Comparison of ENCODE assay signal across 17 mouse cellular contexts in the genomic region with DNA sequence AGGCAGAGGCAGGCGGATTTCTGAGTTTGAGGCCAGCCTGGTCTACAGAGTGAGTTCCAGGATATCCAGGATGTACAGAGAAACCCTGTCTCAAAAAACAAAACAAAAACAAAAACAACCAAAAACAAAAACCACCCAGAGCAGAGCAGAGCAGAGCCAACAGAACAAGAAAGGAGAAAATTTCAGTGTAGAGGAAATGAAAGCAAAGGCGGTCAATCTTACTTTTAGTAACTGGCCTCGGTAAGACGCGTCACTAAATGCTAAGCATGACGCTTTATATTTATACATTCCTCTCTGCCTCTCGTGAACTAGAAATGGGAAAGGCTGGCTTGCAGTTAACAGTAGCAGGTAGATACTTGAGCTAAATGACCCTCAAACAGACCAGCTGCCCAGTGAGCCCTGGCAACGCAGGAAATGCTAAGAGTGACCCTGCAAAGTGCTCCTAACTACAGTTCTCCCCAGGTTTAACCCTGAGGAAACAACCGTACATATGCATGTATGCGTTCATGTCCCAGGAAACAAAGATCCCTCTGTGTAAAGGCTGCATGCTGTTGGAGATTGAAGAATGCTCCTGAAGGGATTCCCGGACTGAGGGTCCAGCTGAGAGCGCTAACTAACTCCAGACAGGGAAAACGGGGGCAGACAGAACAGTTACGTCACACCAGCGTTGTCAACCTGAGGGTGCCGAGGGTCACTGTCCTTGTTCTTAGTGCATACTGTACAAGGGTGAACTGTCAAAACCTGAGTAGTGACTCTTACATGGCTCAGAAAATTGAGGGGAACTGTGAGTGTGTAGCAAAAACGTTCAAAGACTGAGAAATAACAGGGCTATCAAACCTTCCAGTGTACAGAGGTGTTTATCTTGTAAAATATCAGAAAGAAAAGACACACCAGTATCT. TPM values are rescaled to one million over a fixed set of nuclear protein-coding genes. Genes with fewer than 3 reads are reported as not detected.
A peak's percentile ranks its signal among the peaks of the same experiment; 100 is the strongest.
DNase-seq lines count a peak whose midpoint lies in the region; ATAC-seq and TF ChIP-seq lines count a peak whose summit lies in the region.
"Had no signal": no experiment of that assay in that cellular context is flagged by ENCODE, and none has a peak within 500 bp of the region (broad histone marks: within the 10 kb centered on the region; RNA-seq: fewer than 3 reads in every experiment).

No protein-coding gene starts in this region.

- H3K4me3 ChIP-seq in kidney, embryonic 14.5 days (ENCODE audit: low read length), result no peak overlapping the region
- no peak overlapping the region for H3K4me3 ChIP-seq in kidney, adult 2 months (ENCODE audit: insufficient read depth, low read depth, low read length)
- H3K4me3 ChIP-seq in neural tube, embryonic 14.5 days (ENCODE audit: low read depth, low read length), result no peak overlapping the region
- H3K4me3 ChIP-seq in neural tube, embryonic 15.5 days (replicated peaks), result no peak overlapping the region
- no peak overlapping the region for H3K4me3 ChIP-seq in limb, embryonic 12.5 days (replicated peaks)
- H3K4me3 ChIP-seq: forebrain, embryonic 10.5 days; heart, adult 2 months; midbrain, embryonic 13.5 days had no signal

- TF ChIP-seq CTCF in kidney, adult 2 months (conservative IDR thresholded peaks at IDR 0.05; ENCODE audit: insufficient read depth, insufficient read length, low read depth, low read length), result no peak

- no peak for TF ChIP-seq POLR2A in kidney, adult 2 months (IDR thresholded peaks at IDR 0.05; ENCODE audit: low read depth, low read length)

- no peaks in the 10 kb centered on the region for H3K9me3 ChIP-seq in kidney, embryonic 14.5 days (ENCODE audit: control insufficient read depth, low read length)
- H3K9me3 ChIP-seq in neural tube, embryonic 14.5 days (ENCODE audit: control insufficient read depth, low read length), result no peaks in the 10 kb centered on the region
- no peaks in the 10 kb centered on the region for H3K9me3 ChIP-seq in neural tube, embryonic 15.5 days (replicated peaks)
- H3K9me3 ChIP-seq in limb, embryonic 12.5 days, result no peaks in the 10 kb centered on the region
- H3K9me3 ChIP-seq: forebrain, embryonic 10.5 days; midbrain, embryonic 13.5 days had no signal

- H3K4me2 ChIP-seq in kidney, embryonic 14.5 days (replicated peaks; ENCODE audit: low read depth, low read length), result no peak overlapping the region
- H3K4me2 ChIP-seq in neural tube, embryonic 14.5 days (ENCODE audit: low read depth, low read length), result no peak overlapping the region
- H3K4me2 ChIP-seq in neural tube, embryonic 15.5 days, result no peak overlapping the region
- no peak overlapping the region for H3K4me2 ChIP-seq in limb, embryonic 12.5 days
- H3K4me2 ChIP-seq: lung, embryonic 14.5 days; midbrain, embryonic 13.5 days had no signal

- peak overlapping the region; percentile 25; the same call in 1 of the 2 replicates for H3K27ac ChIP-seq in kidney, embryonic 14.5 days (ENCODE audit: low read depth, low read length)
- H3K27ac ChIP-seq in kidney, adult 2 months (ENCODE audit: insufficient read depth, low read depth, low read length), result no peak overlapping the region
- no peak overlapping the region for H3K27ac ChIP-seq in neural tube, embryonic 14.5 days (ENCODE audit: low read depth, low read length)
- no peak overlapping the region for H3K27ac ChIP-seq in neural tube, embryonic 15.5 days (replicated peaks)
- 0 out of 2 replicates have a peak overlapping the region, but pooled peaks have one; percentile 17 for H3K27ac ChIP-seq in limb, embryonic 12.5 days
- H3K27ac ChIP-seq: forebrain, embryonic 10.5 days; heart, adult 2 months; midbrain, embryonic 13.5 days had no signal

- H3K4me1 ChIP-seq in kidney, embryonic 14.5 days (ENCODE audit: control insufficient read depth, insufficient read depth, low read length), result 0 out of 2 replicates have a peak, but pooled peaks cover 9% of the 10 kb centered on the region
- H3K4me1 ChIP-seq in kidney, adult 2 months (ENCODE audit: control insufficient read depth, insufficient read depth, low read length), result no peaks in the 10 kb centered on the region
- H3K4me1 ChIP-seq in neural tube, embryonic 14.5 days (ENCODE audit: control insufficient read depth, insufficient read depth, low read length), result 0 out of 2 replicates have a peak, but pooled peaks cover 2% of the 10 kb centered on the region
- H3K4me1 ChIP-seq in neural tube, embryonic 15.5 days, result peaks cover 11% of the 10 kb centered on the region
- H3K4me1 ChIP-seq in limb, embryonic 12.5 days (replicated peaks), result peaks cover 17% of the 10 kb centered on the region

- no peaks in the 10 kb centered on the region; the same call in 1 of the 2 replicates for H3K27me3 ChIP-seq in kidney, embryonic 14.5 days (ENCODE audit: control insufficient read depth, insufficient read depth, low read length)
- H3K27me3 ChIP-seq in kidney, adult 2 months (replicated peaks; ENCODE audit: control insufficient read depth, insufficient read depth, low read length), result no peaks in the 10 kb centered on the region
- no peaks in the 10 kb centered on the region for H3K27me3 ChIP-seq in neural tube, embryonic 14.5 days (ENCODE audit: control insufficient read depth, insufficient read depth, low read length)
- no peaks in the 10 kb centered on the region for H3K27me3 ChIP-seq in neural tube, embryonic 15.5 days (replicated peaks)
- H3K27me3 ChIP-seq in limb, embryonic 12.5 days, result no peaks in the 10 kb centered on the region
- H3K27me3 ChIP-seq: midbrain, embryonic 13.5 days had no signal

- H3K36me3 ChIP-seq in kidney, embryonic 14.5 days (ENCODE audit: control insufficient read depth, insufficient read depth, low read length), result no peaks in the 10 kb centered on the region
- no peaks in the 10 kb centered on the region for H3K36me3 ChIP-seq in kidney, adult 2 months (ENCODE audit: control insufficient read depth, insufficient read depth, low read length)
- H3K36me3 ChIP-seq in neural tube, embryonic 14.5 days (ENCODE audit: control insufficient read depth, insufficient read depth, low read length), result no peaks in the 10 kb centered on the region
- no peaks in the 10 kb centered on the region for H3K36me3 ChIP-seq in neural tube, embryonic 15.5 days
- H3K36me3 ChIP-seq in limb, embryonic 12.5 days, result no peaks in the 10 kb centered on the region
- H3K36me3 ChIP-seq: forebrain, embryonic 10.5 days; midbrain, embryonic 13.5 days had no signal

- H3K9ac ChIP-seq in kidney, embryonic 14.5 days (ENCODE audit: low read depth, low read length), result no peak overlapping the region
- H3K9ac ChIP-seq in neural tube, embryonic 14.5 days (replicated peaks; ENCODE audit: low read depth, low read length), result no peak overlapping the region
- H3K9ac ChIP-seq in neural tube, embryonic 15.5 days (replicated peaks), result no peak overlapping the region
- no peak overlapping the region for H3K9ac ChIP-seq in limb, embryonic 12.5 days (replicated peaks)
- H3K9ac ChIP-seq: lung, embryonic 14.5 days; midbrain, embryonic 13.5 days had no signal

- no peak for DNase-seq in kidney, adult 2 months
- no peak for DNase-seq in frontal cortex, postnatal 14 days (ENCODE audit: low spot score in 2 of 2)
- DNase-seq in gastrocnemius, postnatal 14 days, result no peak
- DNase-seq: B cell, adult 2 months; cerebellum, adult 2 months; gastrocnemius, postnatal 25 days; heart, adult 2 months; kidney, adult 18-20 months; lung, embryonic 14.5 days; lung, postnatal 4 days; right cerebral cortex, postnatal 4 days had no signal

- intact Hi-C loops in gastrocnemius, postnatal 14 days (cut with DNase I; ENCODE audit: low total_unique reads), result no loop called here

- WGBS in kidney, embryonic 14.5 days, result 54% methylated on average over 17 of the region's 17 CpGs
- WGBS in kidney, adult 2 months, result 75% methylated on average over 17 of the region's 17 CpGs
- WGBS in neural tube, embryonic 14.5 days, result 65% methylated on average over 17 of the region's 17 CpGs
- WGBS in neural tube, embryonic 15.5 days, result 63% methylated on average over 17 of the region's 17 CpGs
- 59% methylated on average over 17 of the region's 17 CpGs for WGBS in limb, embryonic 12.5 days

- peak; percentile 26; the same call in 1 of the 2 replicates for ATAC-seq in kidney, embryonic 14.5 days (ENCODE audit: low FRiP score, low TSS enrichment)
- 0 out of 2 replicates have a peak, but pooled peaks have one; percentile 21 for ATAC-seq in neural tube, embryonic 14.5 days (ENCODE audit: low read depth)
- ATAC-seq in neural tube, embryonic 15.5 days (ENCODE audit: low FRiP score), result no peak
- no peak for ATAC-seq in limb, embryonic 12.5 days (ENCODE audit: insufficient number of reproducible peaks, insufficient read depth, low FRiP score, low TSS enrichment, low read depth)
- ATAC-seq: midbrain, embryonic 13.5 days had no signal

RNA-seq across cellular contexts. Expression of a gene that starts 58.5 kb away (rescaled TPM):
- 13.0 and 18.5 TPM in 2 replicates for polyA plus RNA-seq in kidney, embryonic 14.5 days (2014; fragmentation: Nextera tagmentation; extraction: Ambion mirVana)
- polyA plus RNA-seq in kidney, adult 2 months (2012; rRNA removed), result 5.3 and 6.5 TPM in 2 replicates
- polyA plus RNA-seq in neural tube, embryonic 14.5 days (2014; fragmentation: Nextera tagmentation; extraction: Ambion mirVana), result 14.3 and 14.7 TPM in 2 replicates
- polyA plus RNA-seq in neural tube, embryonic 15.5 days (2015; fragmentation: Nextera tagmentation; extraction: Ambion mirVana), result 12.0 and 13.1 TPM in 2 replicates
- polyA plus RNA-seq in limb, embryonic 12.5 days (2016; fragmentation: Nextera tagmentation; extraction: Ambion mirVana), result 15.3 and 15.9 TPM in 2 replicates
- 1 to 10 TPM; 6.0 to 6.6 TPM for total RNA-seq in gastrocnemius, postnatal 14 days (2021)

Comparison
In these comparisons a context has a peak if more than half of its experiments do, and no peak if none do; other contexts are left out.
1. ATAC-seq: peak in kidney, embryonic 14.5 days (single experiment) and neural tube, embryonic 14.5 days (single experiment); none in neural tube, embryonic 15.5 days (single experiment) and limb, embryonic 12.5 days (single experiment).
2. H3K27ac ChIP-seq: peak in kidney, embryonic 14.5 days (single experiment) and limb, embryonic 12.5 days (single experiment); none in kidney, adult 2 months (single experiment), neural tube, embryonic 14.5 days (single experiment) and neural tube, embryonic 15.5 days (single experiment).